Mouse (Mus musculus) MEL (cell line): ENCODE measurements around the gene Scrn1. TPM values are rescaled to one million over a fixed set of nuclear protein-coding genes. Genes with fewer than 3 reads are reported as not detected.

Source experiments
- DNase-seq: peaks from one replicate; pipeline ENCODE4 v3.0.0; 2011; ENCODE audit warnings: low read depth, low spot score
- H3K27ac ChIP-seq: 2 replicates; pipeline ENCODE4 v1.5.1; 2012; ENCODE audit warnings: low read depth, mild to moderate bottlenecking, control low read depth, low read length, moderate library complexity; ENCODE audit not compliant: control insufficient read depth
- H3K27me3 ChIP-seq, 2 experiments: fragments of 150-350 bp in 1 of 2; sonication (generic) in 1 of 2; 2 replicates each; pipeline ENCODE4 v1.6.1; 2012; ENCODE audit warnings: low read length in 2 of 2, mild to moderate bottlenecking in 2 of 2, improper control_type of control experiment in 1 of 2, moderate library complexity in 1 of 2; ENCODE audit not compliant: insufficient read depth in 2 of 2, control insufficient read depth in 1 of 2
- H3K36me3 ChIP-seq, 2 experiments: 2 replicates each; pipeline ENCODE4 v1.6.1; 2012 to 2014; ENCODE audit warnings: low read length in 2 of 2, improper control_type of control experiment in 1 of 2, inconsistent platforms in 1 of 2, mild to moderate bottlenecking in 1 of 2; ENCODE audit not compliant: insufficient read depth in 2 of 2, control insufficient read depth in 1 of 2
- H3K4me1 ChIP-seq, 2 experiments: fragments of 150-350 bp in 1 of 2; sonication (generic) in 1 of 2; 2 replicates each; pipeline ENCODE4 v1.6.1; 2012; ENCODE audit warnings: low read length in 2 of 2, improper control_type of control experiment in 1 of 2, mild to moderate bottlenecking in 1 of 2; ENCODE audit not compliant: insufficient read depth in 2 of 2, control insufficient read depth in 1 of 2
- H3K4me3 ChIP-seq, 2 experiments: fragments of 150-350 bp in 1 of 2; sonication (generic) in 1 of 2; 2 replicates each; pipeline ENCODE4 v1.5.1; 2012; ENCODE audit warnings: low read depth in 2 of 2, low read length in 2 of 2, mild to moderate bottlenecking in 2 of 2, moderate library complexity in 2 of 2, control low read depth in 1 of 2, improper control_type of control experiment in 1 of 2; ENCODE audit not compliant: control insufficient read depth in 1 of 2, insufficient read depth in 1 of 2
- H3K79me2 ChIP-seq: 2 replicates; pipeline ENCODE4 v1.6.1; 2012; ENCODE audit warnings: mild to moderate bottlenecking, low read length, moderate library complexity; ENCODE audit not compliant: control insufficient read depth, poor library complexity, insufficient read depth
- H3K9ac ChIP-seq: 2 replicates; pipeline ENCODE4 v1.6.1; 2012; ENCODE audit warnings: low read depth, mild to moderate bottlenecking, control low read depth, low read length, moderate library complexity; ENCODE audit not compliant: control insufficient read depth, poor library complexity, severe bottlenecking
- H3K9me3 ChIP-seq: fragments of 150-350 bp; sonication (generic); replicated peaks from 2 replicates; pipeline ENCODE4 v1.6.1; 2012; ENCODE audit warnings: mild to moderate bottlenecking, low read length, improper control_type of control experiment, moderate library complexity; ENCODE audit not compliant: insufficient read depth
- BHLHE40 ChIP-seq: IDR thresholded peaks from 2 replicates; pipeline ENCODE4 v1.6.1; 2012; ENCODE audit warnings: low read depth, mild to moderate bottlenecking, inconsistent platforms, low read length, improper control_type of control experiment, borderline replicate concordance
- GATA1 ChIP-seq: IDR thresholded peaks from 2 replicates; pipeline ENCODE4 v1.6.1; 2011; ENCODE audit warnings: low read depth, low read length, improper control_type of control experiment
- JUND ChIP-seq: IDR thresholded peaks from 2 replicates; pipeline ENCODE4 v1.6.1; 2011; ENCODE audit warnings: low read depth, mild to moderate bottlenecking, improper control_type of control experiment, low read length
- MAFK ChIP-seq: IDR thresholded peaks from 2 replicates; pipeline ENCODE4 v1.6.1; 2011; ENCODE audit warnings: low read depth, mild to moderate bottlenecking, low read length, improper control_type of control experiment, borderline replicate concordance
- MAZ ChIP-seq: IDR thresholded peaks from 2 replicates; pipeline ENCODE4 v1.6.1; 2012; ENCODE audit warnings: low read depth, mild to moderate bottlenecking, inconsistent platforms, low read length, improper control_type of control experiment
- MXI1 ChIP-seq: IDR thresholded peaks from 2 replicates; pipeline ENCODE4 v1.6.1; 2011; ENCODE audit warnings: mild to moderate bottlenecking, low read depth, low read length, improper control_type of control experiment
- MYC ChIP-seq: IDR thresholded peaks from 2 replicates; pipeline ENCODE4 v1.6.1; 2011; ENCODE audit warnings: low read depth, mild to moderate bottlenecking, low read length, improper control_type of control experiment, moderate library complexity
- NRF1 ChIP-seq: IDR thresholded peaks from 2 replicates; pipeline ENCODE4 v1.6.1; 2014; ENCODE audit warnings: low read depth, mild to moderate bottlenecking, inconsistent platforms, low read length, improper control_type of control experiment, moderate library complexity; ENCODE audit not compliant: poor library complexity, insufficient read depth, severe bottlenecking
- POLR2AphosphoS2 ChIP-seq: IDR thresholded peaks from 2 replicates; pipeline ENCODE4 v1.6.1; 2011; ENCODE audit warnings: low read length, improper control_type of control experiment
- POLR2AphosphoS5 ChIP-seq: IDR thresholded peaks from 2 replicates; pipeline ENCODE4 v1.6.1; 2012; ENCODE audit warnings: low read depth, borderline replicate concordance, mild to moderate bottlenecking, inconsistent platforms, low read length, moderate library complexity, mixed read lengths
- RAD21 ChIP-seq: IDR thresholded peaks from 2 replicates; pipeline ENCODE4 v1.6.1; 2011; ENCODE audit warnings: mild to moderate bottlenecking, low read depth, low read length, improper control_type of control experiment
- RCOR1 ChIP-seq: IDR thresholded peaks from 2 replicates; pipeline ENCODE4 v1.6.1; 2012; ENCODE audit warnings: low read depth, mild to moderate bottlenecking, inconsistent platforms, low read length, improper control_type of control experiment
- SMC3 ChIP-seq: IDR thresholded peaks from 2 replicates; pipeline ENCODE4 v1.6.1; 2011; ENCODE audit warnings: low read depth, low read length, improper control_type of control experiment
- TBP ChIP-seq: IDR thresholded peaks from 2 replicates; pipeline ENCODE4 v1.8.0; 2011; ENCODE audit warnings: low read depth, low read length, improper control_type of control experiment
- TCF12 ChIP-seq: IDR thresholded peaks from 2 replicates; pipeline ENCODE4 v1.6.1; 2014; ENCODE audit warnings: low read depth, mild to moderate bottlenecking, inconsistent platforms, low read length, improper control_type of control experiment, moderate library complexity
- USF1 ChIP-seq: IDR thresholded peaks from 2 replicates; pipeline ENCODE4 v1.6.1; 2014; ENCODE audit warnings: low read depth, mild to moderate bottlenecking, inconsistent platforms, low read length, improper control_type of control experiment, moderate library complexity
- ZMIZ1 ChIP-seq: IDR thresholded peaks from 2 replicates; pipeline ENCODE4 v1.6.1; 2012; ENCODE audit warnings: low read depth, mild to moderate bottlenecking, inconsistent platforms, low read length, improper control_type of control experiment, moderate library complexity
- polyA plus RNA-seq, 2 experiments: library from polyadenylated mRNA; stranded (reverse) in 1 of 2; unstranded in 1 of 2; fragments of >175 nt in 1 of 2; fragments of >200 nt in 1 of 2; gene quantifications; 2 replicates each; pipeline versions ENCODE4 v1.2.1 to v1.2.4; 2012; ENCODE audit warnings: low replicate concordance in 2 of 2, low read depth in 1 of 2; ENCODE audit not compliant: insufficient read length in 2 of 2, insufficient read depth in 1 of 2, missing spikeins in 1 of 2
- total RNA-seq: library from RNA; depleted of rRNA; stranded (reverse); fragments of 300-350 nt; gene quantifications from 2 replicates; pipeline ENCODE4 v1.2.3, GENCODE M21; 2012

Gene Scrn1
- total and polyA plus RNA-seq, 3 experiments: not detected

DNA sequence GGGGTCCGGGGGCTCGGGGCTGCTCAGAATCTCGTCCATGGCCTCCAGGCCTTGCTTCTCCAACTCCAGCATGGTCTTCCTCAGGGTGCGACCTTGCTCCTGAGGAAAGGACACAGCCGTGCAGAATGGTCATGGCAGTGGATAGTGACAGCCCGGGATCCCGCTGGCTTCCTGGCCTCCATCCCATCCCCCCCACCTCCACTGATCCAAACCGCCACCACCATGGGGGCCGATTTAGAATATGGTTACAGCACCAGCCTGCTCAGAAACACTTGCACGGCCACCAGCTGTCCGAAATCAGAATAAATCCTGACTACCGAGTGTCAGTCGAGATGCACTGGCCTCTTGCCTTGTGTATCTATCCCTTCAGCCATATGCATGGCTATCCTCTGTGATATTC, 57.0 kb downstream of the Scrn1 start:
- H3K4me1 ChIP-seq: no peaks in the 10 kb centered on the region
- no peaks in the 10 kb centered on the region for H3K79me2 ChIP-seq
- TF ChIP-seq POLR2AphosphoS5 (no peak), GATA1 (no peak), RCOR1 (no peak), MAZ (no peak), MAFK (no peak), TCF12 (no peak), MYC (no peak), USF1 (no peak), SMC3 (no peak), RAD21 (no peak)
- H3K9ac ChIP-seq: no peak overlapping the region
- H3K27ac ChIP-seq: no peak overlapping the region
- no peak for DNase-seq
- H3K27me3 ChIP-seq: no peaks in the 10 kb centered on the region; a peak in 1 of 4 replicates
- H3K4me3 ChIP-seq: no peak overlapping the region
- no peaks in the 10 kb centered on the region for H3K9me3 ChIP-seq
- no peaks in the 10 kb centered on the region for H3K36me3 ChIP-seq

DNA sequence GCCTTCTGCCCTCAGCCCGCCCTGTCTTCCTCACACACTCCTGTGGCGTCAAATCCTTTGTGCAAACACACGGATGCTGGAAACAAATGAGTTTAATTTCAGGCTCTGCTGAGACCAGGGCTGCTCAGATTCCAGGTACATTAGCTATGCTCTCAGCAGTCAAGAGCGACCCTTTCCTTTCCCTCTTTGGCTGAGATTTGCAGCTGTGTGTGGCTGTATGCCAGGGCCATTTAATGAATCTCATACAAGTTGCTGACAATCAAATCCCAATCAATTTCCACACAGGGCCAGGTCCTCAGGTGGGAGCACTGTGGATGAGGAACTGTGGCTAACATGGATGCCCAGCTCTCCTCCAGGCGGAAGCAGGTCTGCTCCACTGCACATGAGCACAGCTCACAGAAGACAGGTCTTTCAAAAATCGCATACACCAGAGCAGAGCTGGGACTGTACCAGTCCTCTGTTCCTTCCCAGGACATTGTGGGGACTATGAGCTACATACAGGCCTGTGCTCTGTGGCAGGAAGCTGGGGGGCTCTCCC, 58.0 kb downstream of the Scrn1 start:
- H3K9me3 ChIP-seq: no peaks in the 10 kb centered on the region
- no peak overlapping the region for H3K9ac ChIP-seq
- H3K27me3 ChIP-seq: no peaks in the 10 kb centered on the region; a peak in 1 of 4 replicates
- no peak for TF ChIP-seq SMC3
- no peak for TF ChIP-seq ZMIZ1
- TF ChIP-seq GATA1: no peak
- TF ChIP-seq USF1: no peak
- TF ChIP-seq JUND: no peak
- no peak for TF ChIP-seq POLR2AphosphoS2
- TF ChIP-seq MXI1: no peak
- no peak for TF ChIP-seq BHLHE40
- no peak for TF ChIP-seq TBP
- TF ChIP-seq NRF1: no peak
- TF ChIP-seq, all 39 proteins: peak for 0
- H3K4me3 ChIP-seq: no peak overlapping the region
- no peak for DNase-seq
- no peaks in the 10 kb centered on the region for H3K36me3 ChIP-seq
- no peaks in the 10 kb centered on the region for H3K79me2 ChIP-seq
- no peaks in the 10 kb centered on the region for H3K4me1 ChIP-seq
- H3K27ac ChIP-seq: no peak overlapping the region
